Mouse (Mus musculus) hindbrain, embryonic 15.5 days (tissue): ENCODE data around the gene Tmem231. TPM values are rescaled to one million over a fixed set of nuclear protein-coding genes. Genes with fewer than 3 reads are reported as not detected.

Experiments
- ATAC-seq: fragments of 200-750 bp; cut with Nextera tagmentation; 2 replicates; pipeline ENCODE4 v1.8.0; 2017; ENCODE audit warnings: low read depth, moderate number of reproducible peaks, moderate TSS enrichment; ENCODE audit not compliant: low FRiP score
- H3K27ac ChIP-seq: fragments of 300-500 bp; sonication (generic); replicated peaks from 2 replicates; pipeline ENCODE4 v1.5.1; 2015; ENCODE audit warnings: mild to moderate bottlenecking, inconsistent platforms
- H3K27me3 ChIP-seq: fragments of 300-500 bp; sonication (generic); 2 replicates; pipeline ENCODE4 v1.6.1; 2015; ENCODE audit warnings: control low read depth, inconsistent platforms
- H3K36me3 ChIP-seq: fragments of 300-500 bp; sonication (generic); 2 replicates; pipeline ENCODE4 v1.6.1; 2015; ENCODE audit warnings: control low read depth, inconsistent platforms
- H3K4me1 ChIP-seq: fragments of 300-500 bp; sonication (generic); replicated peaks from 2 replicates; pipeline ENCODE4 v1.6.1; 2015; ENCODE audit warnings: control low read depth, inconsistent platforms
- H3K4me2 ChIP-seq: fragments of 300-500 bp; sonication (generic); 2 replicates; pipeline ENCODE4 v1.6.1; 2015; ENCODE audit warnings: moderate library complexity, mild to moderate bottlenecking, inconsistent platforms
- H3K4me3 ChIP-seq: fragments of 300-500 bp; sonication (generic); 2 replicates; pipeline ENCODE4 v1.5.1; 2015; ENCODE audit warnings: mild to moderate bottlenecking, inconsistent platforms
- H3K9ac ChIP-seq: fragments of 300-500 bp; sonication (generic); 2 replicates; pipeline ENCODE4 v1.6.1; 2015; ENCODE audit warnings: inconsistent platforms
- H3K9me3 ChIP-seq: fragments of 300-500 bp; sonication (generic); 2 replicates; pipeline ENCODE4 v1.6.1; 2016; ENCODE audit warnings: control low read depth, inconsistent platforms
- WGBS: fragments of 180-500 bp; shearing (Covaris S2); methylation state at CpG from one replicate; pipeline ENCODE4 v1.1.7; 2015; 5-methylcytosine and 5-hydroxymethylcytosine counted together
- polyA plus RNA-seq: library from polyadenylated mRNA; unstranded; fragments of >200 nt; fragmentation: Nextera tagmentation; extraction: Ambion mirVana; gene quantifications from 2 replicates; pipeline ENCODE4 v1.2.1, GENCODE M21; 2015

The Tmem231 gene
- polyA plus RNA-seq, 1 experiment from 2014 or later = 18.9 TPM

GRCm38 (mm10) chr8:111963091-111963490 is 29.4 kb upstream of the Tmem231 start:
- H3K9ac ChIP-seq = no peak overlapping the region
- H3K4me3 ChIP-seq = no peak overlapping the region
- no peaks in the 10 kb centered on the region for H3K9me3 ChIP-seq
- H3K27me3 ChIP-seq = no peaks in the 10 kb centered on the region
- H3K36me3 ChIP-seq = 0 out of 2 replicates have a peak, but pooled peaks cover 4% of the 10 kb centered on the region
- ATAC-seq = no peak; the same call in 1 of the 2 replicates
- H3K4me2 ChIP-seq = no peak overlapping the region
- WGBS = 61% methylated on average over 10 of the region's 10 CpGs
- no peaks in the 10 kb centered on the region for H3K4me1 ChIP-seq
- no peak overlapping the region for H3K27ac ChIP-seq

GRCm38 (mm10) chr8:111962589-111962988 is 28.9 kb upstream of the Tmem231 start:
- no peak overlapping the region for H3K9ac ChIP-seq
- no peak for ATAC-seq
- WGBS = 71% methylated on average over 1 of the region's 1 CpGs
- H3K9me3 ChIP-seq = no peaks in the 10 kb centered on the region
- H3K4me3 ChIP-seq = no peak overlapping the region
- 0 out of 2 replicates have a peak, but pooled peaks cover 6% of the 10 kb centered on the region for H3K36me3 ChIP-seq
- no peak overlapping the region for H3K4me2 ChIP-seq
- no peaks in the 10 kb centered on the region for H3K27me3 ChIP-seq
- H3K4me1 ChIP-seq = no peaks in the 10 kb centered on the region
- H3K27ac ChIP-seq = no peak overlapping the region

- no peaks in the 10 kb centered on the region for H3K9me3 ChIP-seq
- H3K36me3 ChIP-seq = peaks cover 18% of the 10 kb centered on the region
- no peak overlapping the region for H3K27ac ChIP-seq
- WGBS = 74% methylated on average over 3 of the region's 3 CpGs
- H3K4me2 ChIP-seq = no peak overlapping the region
- ATAC-seq = no peak
- H3K4me1 ChIP-seq = no peaks in the 10 kb centered on the region
- no peak overlapping the region for H3K9ac ChIP-seq
- no peaks in the 10 kb centered on the region for H3K27me3 ChIP-seq
- H3K4me3 ChIP-seq = no peak overlapping the region
These were observed 27.6 kb upstream of the Tmem231 start for GRCm38 (mm10) chr8:111961330-111961729.

GRCm38 (mm10) chr8:111960591-111961321 is 27.1 kb upstream of the Tmem231 start:
- Histone ChIP-seq H3K9me3 (no peaks in the 10 kb centered on the region), H3K4me3 (no peak overlapping the region), H3K9ac (no peak overlapping the region), H3K36me3 (peaks cover 21% of the 10 kb centered on the region), H3K27me3 (no peaks in the 10 kb centered on the region), H3K4me2 (no peak overlapping the region), H3K27ac (no peak overlapping the region), H3K4me1 (no peaks in the 10 kb centered on the region)
- 76% methylated on average over 15 of the region's 15 CpGs for WGBS
- 0 out of 2 replicates have a peak, but pooled peaks have one; percentile 6 for ATAC-seq

GRCm38 (mm10) chr8:111957231-111957630 is 23.6 kb upstream of the Tmem231 start:
- no peaks in the 10 kb centered on the region for H3K27me3 ChIP-seq
- no peaks in the 10 kb centered on the region for H3K9me3 ChIP-seq
- no peak overlapping the region for H3K4me2 ChIP-seq
- H3K4me3 ChIP-seq = no peak overlapping the region
- no peak overlapping the region for H3K9ac ChIP-seq
- no peak for ATAC-seq
- H3K36me3 ChIP-seq = peaks cover 46% of the 10 kb centered on the region
- no peak overlapping the region for H3K27ac ChIP-seq
- H3K4me1 ChIP-seq = no peaks in the 10 kb centered on the region
- 91% methylated on average over 2 of the region's 2 CpGs for WGBS

GRCm38 (mm10) chr8:111955879-111956278 is 22.2 kb upstream of the Tmem231 start:
- Histone ChIP-seq H3K9ac (no peak overlapping the region), H3K27me3 (no peaks in the 10 kb centered on the region), H3K36me3 (peaks cover 46% of the 10 kb centered on the region), H3K4me1 (no peaks in the 10 kb centered on the region), H3K4me3 (no peak overlapping the region), H3K27ac (no peak overlapping the region), H3K9me3 (no peaks in the 10 kb centered on the region), H3K4me2 (no peak overlapping the region)
- WGBS = 94% methylated on average over 5 of the region's 5 CpGs
- ATAC-seq = no peak

GRCm38 (mm10) chr8:111954844-111955594 is 21.3 kb upstream of the Tmem231 start:
- Histone ChIP-seq H3K36me3 (peaks cover 46% of the 10 kb centered on the region), H3K4me1 (no peaks in the 10 kb centered on the region), H3K4me3 (no peak overlapping the region), H3K27ac (no peak overlapping the region), H3K9me3 (no peaks in the 10 kb centered on the region), H3K27me3 (no peaks in the 10 kb centered on the region), H3K9ac (no peak overlapping the region), H3K4me2 (no peak overlapping the region)
- no peak for ATAC-seq
- 86% methylated on average over 4 of the region's 4 CpGs for WGBS

- H3K36me3 ChIP-seq = peaks cover 47% of the 10 kb centered on the region
- no peak overlapping the region for H3K4me3 ChIP-seq
- WGBS = 96% methylated on average over 5 of the region's 5 CpGs
- no peaks in the 10 kb centered on the region for H3K27me3 ChIP-seq
- no peak overlapping the region for H3K27ac ChIP-seq
- no peak overlapping the region for H3K9ac ChIP-seq
- no peak overlapping the region for H3K4me2 ChIP-seq
- H3K4me1 ChIP-seq = no peaks in the 10 kb centered on the region
- ATAC-seq = no peak
- no peaks in the 10 kb centered on the region for H3K9me3 ChIP-seq
These were observed 18.3 kb upstream of the Tmem231 start for GRCm38 (mm10) chr8:111951936-111952335.

- Histone ChIP-seq H3K4me3 (no peak overlapping the region), H3K36me3 (peaks cover 42% of the 10 kb centered on the region), H3K9me3 (no peaks in the 10 kb centered on the region), H3K27me3 (no peaks in the 10 kb centered on the region), H3K4me2 (no peak overlapping the region), H3K4me1 (no peaks in the 10 kb centered on the region), H3K27ac (no peak overlapping the region), H3K9ac (no peak overlapping the region)
- WGBS = 96% methylated on average over 7 of the region's 7 CpGs
- ATAC-seq = no peak
These were observed 17.6 kb upstream of the Tmem231 start for GRCm38 (mm10) chr8:111951317-111951716.

GRCm38 (mm10) chr8:111950846-111951245 is 17.2 kb upstream of the Tmem231 start:
- Histone ChIP-seq H3K27ac (no peak overlapping the region), H3K4me1 (no peaks in the 10 kb centered on the region), H3K36me3 (peaks cover 40% of the 10 kb centered on the region), H3K9me3 (no peaks in the 10 kb centered on the region), H3K4me2 (no peak overlapping the region), H3K27me3 (no peaks in the 10 kb centered on the region), H3K9ac (no peak overlapping the region), H3K4me3 (no peak overlapping the region)
- ATAC-seq = no peak
- WGBS = 93% methylated on average over 3 of the region's 3 CpGs

GRCm38 (mm10) chr8:111947954-111948353 is 14.3 kb upstream of the Tmem231 start:
- Histone ChIP-seq H3K27ac (no peak overlapping the region), H3K4me3 (no peak overlapping the region), H3K4me2 (no peak overlapping the region), H3K36me3 (peaks cover 40% of the 10 kb centered on the region), H3K27me3 (no peaks in the 10 kb centered on the region), H3K9ac (no peak overlapping the region), H3K4me1 (no peaks in the 10 kb centered on the region), H3K9me3 (no peaks in the 10 kb centered on the region)
- no peak for ATAC-seq
- 95% methylated on average over 8 of the region's 8 CpGs for WGBS

GRCm38 (mm10) chr8:111947144-111947543 is 13.5 kb upstream of the Tmem231 start:
- Histone ChIP-seq H3K36me3 (peaks cover 37% of the 10 kb centered on the region), H3K27me3 (no peaks in the 10 kb centered on the region), H3K4me2 (no peak overlapping the region), H3K4me1 (peaks cover 4% of the 10 kb centered on the region), H3K9me3 (no peaks in the 10 kb centered on the region), H3K4me3 (no peak overlapping the region), H3K27ac (no peak overlapping the region), H3K9ac (no peak overlapping the region)
- WGBS = 91% methylated on average over 2 of the region's 2 CpGs
- ATAC-seq = no peak
